Mouse (Mus musculus): Measurements from ENCODE around the gene Trafd1.
"Not testable (repeated sequence)": the region's sequence is repeated elsewhere in the genome, so short reads cannot be mapped to it uniquely, and the experiment has no call there.

The Trafd1 gene

DNA sequence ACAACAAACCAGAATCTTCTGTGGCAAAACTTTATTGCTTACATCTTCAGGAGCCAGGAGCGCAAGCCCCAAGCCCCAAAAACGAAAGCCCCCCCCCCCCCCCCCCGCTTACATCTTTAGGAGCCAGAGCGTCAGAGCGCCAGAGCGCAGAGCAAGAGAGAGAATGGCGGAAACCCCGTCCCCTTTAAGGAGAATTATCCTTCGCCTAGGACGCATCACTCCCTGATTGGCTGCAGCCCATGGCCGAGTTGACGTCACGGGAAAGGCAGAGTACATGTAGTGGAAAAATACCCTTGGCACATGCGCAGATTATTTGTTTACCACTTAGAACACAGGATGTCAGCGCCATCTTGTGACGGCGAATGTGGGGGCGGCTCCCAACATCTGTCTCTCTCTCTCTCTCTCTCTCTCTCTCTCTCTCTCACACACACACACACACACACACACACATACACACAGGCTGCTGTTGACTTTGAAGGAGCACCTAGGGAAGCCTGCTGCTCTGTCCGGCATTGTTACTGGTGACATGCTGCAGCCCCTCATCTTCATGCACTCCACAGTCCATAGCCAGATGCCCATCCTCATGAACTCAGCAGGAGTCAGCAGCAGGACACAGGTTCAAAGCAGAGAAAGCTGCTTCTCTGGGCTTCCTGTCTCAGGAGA lies 55.1 kb downstream of the Trafd1 start:
- DNase-seq (ENCODE audit: low read depth), result not testable (repeated sequence)

DNA sequence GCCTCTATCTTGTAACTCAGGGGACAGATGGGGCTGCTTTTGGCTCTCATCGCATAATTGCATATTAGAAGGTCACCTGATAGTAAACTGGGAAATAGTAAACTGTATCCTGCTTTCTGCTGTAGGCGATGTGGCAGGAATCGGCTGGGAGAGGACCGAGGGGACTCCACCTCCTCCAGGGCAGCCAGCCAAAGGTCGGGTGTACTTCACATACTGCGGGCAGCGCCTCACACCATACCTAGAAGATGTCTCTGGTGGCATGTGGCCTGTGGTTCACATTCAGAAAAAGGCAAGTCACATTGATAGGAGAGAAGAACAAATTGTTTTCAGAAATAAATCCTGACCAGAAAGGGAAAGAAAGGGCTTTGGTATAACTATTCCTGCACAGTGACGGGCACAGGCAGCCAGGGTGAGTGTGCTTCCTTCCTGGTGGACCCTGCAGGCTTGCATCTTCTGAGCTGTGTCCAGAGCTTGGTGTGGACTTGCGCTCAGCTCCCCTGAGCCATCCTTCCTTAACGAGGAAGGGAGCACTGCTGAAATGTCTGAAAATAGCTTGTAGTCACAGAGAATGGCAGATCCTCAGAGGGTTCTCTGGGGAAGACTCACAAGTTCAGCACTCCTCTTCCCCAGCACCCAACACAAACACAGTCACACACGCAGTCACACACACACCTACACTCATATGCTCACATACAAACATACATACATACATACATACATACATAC lies 55.9 kb downstream of the Trafd1 start:
- DNase-seq (ENCODE audit: low read depth), result no peak

DNA sequence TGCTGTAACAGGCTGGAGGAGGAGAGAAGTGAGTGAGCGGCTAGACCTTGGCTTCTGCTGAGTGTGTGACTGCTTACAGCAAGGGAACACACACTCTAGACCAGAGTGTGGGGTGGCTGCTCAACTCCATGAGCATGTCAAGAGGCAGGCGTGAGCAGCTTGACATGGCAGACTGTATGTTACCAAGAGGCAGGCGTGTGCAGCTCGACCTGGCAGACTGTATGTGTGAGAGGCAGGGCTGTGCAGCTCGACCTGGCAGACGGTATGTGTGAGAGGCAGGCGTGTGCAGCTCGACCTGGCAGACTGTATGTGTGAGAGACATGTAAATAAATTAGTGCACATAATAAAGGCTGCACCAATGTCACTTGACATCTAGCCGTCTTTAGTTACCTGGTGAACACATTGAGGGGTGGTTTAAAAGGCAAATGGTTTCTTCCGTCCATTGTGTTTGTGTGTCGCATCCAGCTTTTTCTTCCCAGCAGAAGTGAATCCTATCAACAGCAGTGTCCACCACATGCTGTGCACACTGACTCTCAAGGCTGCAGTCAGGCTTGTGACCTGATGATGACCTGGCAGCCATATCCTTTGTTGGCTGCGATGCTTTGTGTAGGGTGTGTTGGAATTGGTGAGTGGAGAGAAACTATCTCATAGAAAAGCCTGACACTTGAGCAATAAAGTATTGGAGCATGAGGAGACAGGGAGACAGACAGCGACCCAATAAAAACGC lies 59.2 kb downstream of the Trafd1 start:
- no peak for DNase-seq (ENCODE audit: low read depth)

All from c-Kit-positive CD71-negative TER-119-negative erythroid progenitor cells, embryonic 14.5 days (primary cell).